Mouse (Mus musculus): ENCODE measurements at regions not wholly inside any gene's neighbourhood (a gene's known extent, or its start where the extent isn't known, plus 50 kb on each side); places are given as distances from the start of the nearest gene placed in this dataset.
A peak's percentile ranks its signal among the peaks of the same experiment; 100 is the strongest.

GRCm38 (mm10) chrX:57784959-57785358, 237.5 kb upstream of the Zic3 start:
- DNase-seq, result no peak

DNA sequence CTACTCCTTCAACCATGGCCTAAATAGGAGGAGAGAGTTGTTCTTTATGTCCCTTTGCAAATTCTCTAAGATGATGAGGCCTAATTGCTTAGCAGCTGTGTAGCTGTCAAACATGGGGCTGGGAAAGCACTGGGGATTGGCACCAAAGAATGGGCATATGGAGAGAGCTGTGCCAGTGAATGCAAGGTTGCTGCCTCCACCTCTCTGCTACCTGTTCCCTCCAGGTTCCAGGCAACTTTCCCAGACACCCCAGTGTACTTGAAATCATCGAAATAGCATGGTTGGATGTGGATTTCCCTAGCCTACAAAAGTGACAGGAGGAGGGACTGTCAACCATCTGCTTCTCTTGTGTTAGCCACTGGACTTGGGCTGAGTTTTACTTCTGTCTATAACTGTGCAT, 234.9 kb upstream of the Zic3 start:
- DNase-seq, result peak; percentile 56

GRCm38 (mm10) chrX:57797956-57798355, 224.5 kb upstream of the Zic3 start:
- no peak for DNase-seq

DNA sequence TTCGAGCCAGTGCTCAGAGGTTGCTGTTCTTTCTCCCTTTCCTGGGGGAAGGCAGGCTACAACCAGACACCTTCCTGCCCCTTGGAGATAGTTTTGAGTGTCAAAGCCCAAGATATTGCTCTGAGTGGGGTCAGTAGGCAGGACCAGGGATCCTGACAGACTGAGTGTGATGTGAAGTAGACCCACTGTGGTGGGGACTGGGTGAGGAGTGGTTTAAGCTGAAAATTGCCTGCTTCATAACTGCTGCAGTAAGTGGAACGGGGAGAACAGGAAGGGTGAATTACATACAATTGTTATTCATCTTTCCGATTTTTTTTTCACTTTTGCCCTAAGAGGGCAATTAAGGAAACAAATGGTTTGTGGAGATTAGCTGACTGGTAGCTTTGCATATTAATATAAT, 224.1 kb upstream of the Zic3 start:
- no peak for DNase-seq

GRCm38 (mm10) chrX:57798869-57799268, 223.6 kb upstream of the Zic3 start:
- no peak for DNase-seq

Measured in cerebellum, adult 11 months (tissue).